Mouse (Mus musculus): Measurements from ENCODE around the gene Primpol.

Primpol gene

DNA sequence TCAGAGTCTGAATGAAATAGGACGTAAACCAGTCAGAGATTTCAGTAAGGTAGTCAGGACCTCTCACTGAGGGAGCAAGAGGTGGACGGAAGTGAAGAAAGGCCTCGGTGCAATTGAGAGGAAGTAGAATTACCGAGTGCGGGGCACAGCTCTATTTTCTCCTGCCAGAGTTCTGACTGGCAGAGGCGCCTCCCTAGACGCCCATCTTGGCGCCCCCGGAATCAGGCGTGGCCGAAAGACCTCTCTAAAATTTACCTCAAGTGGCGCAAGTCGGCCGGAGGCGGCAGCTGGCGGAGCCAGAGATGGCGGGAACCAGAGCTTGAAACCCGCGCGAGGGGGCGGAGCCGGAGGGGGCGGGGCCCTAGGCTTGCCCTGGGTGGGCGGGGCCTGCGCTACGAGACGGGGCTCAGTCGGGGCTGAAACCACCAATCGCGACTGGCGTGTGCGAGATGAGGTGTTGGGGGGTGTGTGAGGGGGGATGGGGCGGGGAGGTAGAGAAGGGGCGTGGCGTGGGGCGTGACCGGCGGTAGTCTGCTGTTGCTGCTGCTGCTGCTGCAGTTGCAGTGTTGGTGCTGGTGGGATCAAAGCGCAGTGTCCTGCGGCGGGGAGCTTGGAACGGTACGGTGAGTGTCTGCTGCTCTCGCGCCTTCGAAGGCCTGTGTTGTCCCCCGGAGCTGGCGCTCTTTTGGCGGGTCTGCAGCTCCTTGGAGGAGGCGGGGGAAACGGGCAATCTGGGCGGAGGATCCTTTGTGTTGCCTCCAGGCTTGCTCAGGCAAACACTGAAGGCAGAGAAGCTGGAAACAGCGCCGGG is at the start of gene Primpol, which contains the start of gene Casp3:
Gene Primpol, minus strand, starts transcription at position 334 of the 811 bp plus-strand sequence.
Gene Casp3, plus strand, starts transcription at position 413 of the 811 bp plus-strand sequence.
- in situ Hi-C loops (cut with MboI, MseI): no loop called here

DNA sequence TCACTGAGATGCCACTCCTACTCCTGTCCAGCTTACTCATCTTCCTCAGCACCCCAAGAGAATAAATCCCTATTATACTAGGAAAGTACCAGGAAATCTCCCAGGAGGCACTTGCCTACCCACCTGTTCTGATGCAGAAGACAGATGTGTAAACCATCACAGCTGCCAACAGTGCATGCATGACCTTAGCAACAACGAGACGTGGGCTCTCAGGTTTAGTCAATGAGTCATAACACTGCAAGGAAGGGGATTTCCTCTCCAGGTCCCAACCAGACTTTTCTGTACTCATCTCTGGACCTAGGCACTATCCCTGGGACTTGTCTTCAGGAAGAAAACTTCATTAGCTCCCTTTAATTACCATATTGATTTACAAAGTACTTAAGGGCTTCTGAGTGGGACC is 38.9 kb upstream of the Primpol start:
- in situ Hi-C loops (cut with MboI, MseI): loop anchor here (5.0 kb wide), 1 partner anchor 34 kb away; no protein-coding TSS in a partner anchor

DNA sequence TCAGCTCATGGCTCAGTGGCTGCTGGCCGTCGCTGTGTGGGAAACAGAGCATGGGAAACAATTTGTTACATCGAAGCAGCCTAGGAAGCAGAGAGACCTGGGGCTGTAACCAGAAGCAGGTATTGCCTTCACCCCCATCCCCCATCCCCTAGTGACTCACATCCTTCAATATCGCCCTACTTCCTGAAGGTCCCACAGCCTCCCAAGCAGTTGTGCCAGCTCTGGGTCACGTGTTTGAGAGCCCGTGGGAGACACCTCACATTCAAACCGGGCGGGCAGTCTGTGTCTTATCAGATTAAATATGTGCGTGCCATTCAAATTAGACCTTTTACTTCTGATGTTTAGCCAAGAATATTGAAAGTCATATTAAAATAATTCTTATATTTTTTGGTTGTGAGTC is 34.9 kb upstream of the Primpol start:
- in situ Hi-C loops (cut with MboI, MseI): no loop called here

- in situ Hi-C loops (cut with MboI, MseI): no loop called here
Observed at GRCm38 (mm10) chr8:46648421-46648820, 31.4 kb upstream of the Primpol start.

- in situ Hi-C loops (cut with MboI, MseI): no loop called here
Observed at GRCm38 (mm10) chr8:46641272-46641671, 24.3 kb upstream of the Primpol start.

DNA sequence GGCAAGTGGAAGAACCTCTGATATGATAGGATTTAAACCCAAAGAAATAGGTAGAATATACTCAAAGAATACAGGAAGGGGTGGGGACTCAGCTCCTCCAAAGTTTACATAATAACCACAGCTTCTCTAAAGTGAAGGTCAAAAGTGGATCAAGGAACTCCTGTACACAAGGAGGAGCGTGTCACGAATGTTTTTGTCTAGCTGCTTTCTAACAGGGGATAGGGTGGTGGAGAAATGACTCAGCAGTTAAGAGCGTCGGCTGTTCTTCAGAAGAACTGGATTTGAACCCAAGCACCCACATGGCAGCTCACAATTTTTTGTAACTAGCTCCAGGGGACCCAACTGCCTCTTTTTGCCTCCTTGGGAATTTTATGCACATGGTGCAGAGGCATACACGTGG is 22.8 kb upstream of the Primpol start:
- in situ Hi-C loops (cut with MboI, MseI): no loop called here

- in situ Hi-C loops (cut with MboI, MseI): no loop called here
Observed at GRCm38 (mm10) chr8:46639010-46639571, 22.1 kb upstream of the Primpol start.

- in situ Hi-C loops (cut with MboI, MseI): no loop called here
Observed at GRCm38 (mm10) chr8:46630932-46631331, 13.9 kb upstream of the Primpol start.

GRCm38 (mm10) chr8:46630422-46630821 is 13.4 kb upstream of the Primpol start:
- in situ Hi-C loops (cut with MboI, MseI): no loop called here

- in situ Hi-C loops (cut with MboI, MseI): no loop called here
Observed at GRCm38 (mm10) chr8:46628645-46629044, 11.6 kb upstream of the Primpol start.

- in situ Hi-C loops (cut with MboI, MseI): no loop called here
Observed at GRCm38 (mm10) chr8:46627881-46628280, 10.9 kb upstream of the Primpol start.

DNA sequence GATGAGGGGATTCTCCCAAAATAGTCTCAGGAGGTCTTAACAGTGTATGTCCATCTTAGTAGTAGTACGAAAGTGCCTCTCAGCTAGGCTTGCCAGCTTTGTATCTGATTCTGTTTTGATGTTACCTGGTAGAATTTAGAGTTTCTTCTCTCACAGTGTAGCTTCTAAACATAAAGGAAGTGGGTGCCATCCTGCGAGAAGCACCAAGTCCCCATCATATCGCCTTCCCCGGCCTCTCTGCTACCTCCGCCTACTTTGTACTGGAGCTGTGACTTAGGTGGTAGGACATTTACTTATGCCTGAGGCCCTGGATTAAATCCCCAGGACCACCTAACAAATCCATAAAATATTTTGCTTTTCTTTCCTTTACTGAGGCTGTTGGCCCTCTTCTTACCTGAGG is 9.6 kb upstream of the Primpol start:
- in situ Hi-C loops (cut with MboI, MseI): no loop called here

DNA sequence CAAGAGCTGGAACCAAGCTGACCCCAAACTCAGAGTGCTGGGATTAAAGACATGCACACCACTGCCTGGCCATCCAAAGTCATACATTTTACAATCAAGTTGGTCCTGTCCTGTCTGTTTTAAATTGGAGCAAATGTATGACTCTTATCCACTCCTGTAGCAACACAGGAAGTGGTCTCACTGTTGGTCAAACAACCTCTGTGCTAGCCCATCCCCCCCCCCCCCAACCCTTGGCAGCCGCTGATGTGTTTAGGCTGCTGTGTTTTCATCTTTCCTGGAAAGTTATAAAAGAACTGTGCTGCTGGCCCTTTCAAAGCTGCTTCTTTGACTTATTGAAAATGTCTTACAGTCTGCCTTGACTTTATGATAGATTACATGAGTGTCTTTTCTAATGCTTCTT is 8.2 kb upstream of the Primpol start:
- in situ Hi-C loops (cut with MboI, MseI): no loop called here

DNA sequence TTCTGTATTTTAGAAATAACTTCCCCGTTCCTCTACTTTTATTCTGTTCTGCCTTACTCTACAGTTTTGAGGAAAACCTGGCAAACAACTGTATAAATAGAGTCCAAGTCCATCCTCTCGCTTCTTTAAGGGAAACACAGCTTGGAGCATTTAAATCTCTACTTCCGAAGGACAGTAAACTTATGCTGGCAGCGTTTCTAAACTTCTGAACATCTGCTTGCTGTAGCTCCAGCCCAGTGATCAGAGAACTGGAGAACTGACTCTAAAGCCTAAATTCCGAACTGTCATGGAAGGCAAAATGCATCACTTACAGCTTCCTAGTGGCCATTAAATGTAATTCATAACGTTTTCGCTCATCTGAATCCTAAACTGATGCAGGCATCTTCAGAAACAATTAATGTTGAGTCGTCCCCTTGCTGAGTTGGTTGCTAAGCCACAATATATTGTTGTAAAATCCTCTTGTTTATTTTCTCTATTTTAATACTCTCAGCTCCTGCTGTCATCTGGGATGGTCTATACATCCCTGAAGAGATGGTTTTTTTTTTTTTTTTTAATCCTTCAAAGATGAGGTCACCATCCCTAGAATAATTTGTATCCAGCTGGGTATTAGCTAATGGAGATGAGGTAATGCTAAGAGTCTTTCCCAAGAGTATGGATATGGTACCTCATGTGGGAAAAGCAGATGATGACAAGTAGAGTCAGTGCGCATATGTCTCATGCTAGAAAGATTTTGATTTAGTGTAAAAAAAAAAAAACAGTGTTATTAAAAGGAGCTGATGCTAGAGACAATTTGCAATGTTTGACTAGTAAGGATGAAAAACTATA is 5.6 kb upstream of the Primpol start:
- in situ Hi-C loops (cut with MboI, MseI): loop anchor here (5.0 kb wide), 1 partner anchor 35 kb away; no protein-coding TSS in a partner anchor

DNA sequence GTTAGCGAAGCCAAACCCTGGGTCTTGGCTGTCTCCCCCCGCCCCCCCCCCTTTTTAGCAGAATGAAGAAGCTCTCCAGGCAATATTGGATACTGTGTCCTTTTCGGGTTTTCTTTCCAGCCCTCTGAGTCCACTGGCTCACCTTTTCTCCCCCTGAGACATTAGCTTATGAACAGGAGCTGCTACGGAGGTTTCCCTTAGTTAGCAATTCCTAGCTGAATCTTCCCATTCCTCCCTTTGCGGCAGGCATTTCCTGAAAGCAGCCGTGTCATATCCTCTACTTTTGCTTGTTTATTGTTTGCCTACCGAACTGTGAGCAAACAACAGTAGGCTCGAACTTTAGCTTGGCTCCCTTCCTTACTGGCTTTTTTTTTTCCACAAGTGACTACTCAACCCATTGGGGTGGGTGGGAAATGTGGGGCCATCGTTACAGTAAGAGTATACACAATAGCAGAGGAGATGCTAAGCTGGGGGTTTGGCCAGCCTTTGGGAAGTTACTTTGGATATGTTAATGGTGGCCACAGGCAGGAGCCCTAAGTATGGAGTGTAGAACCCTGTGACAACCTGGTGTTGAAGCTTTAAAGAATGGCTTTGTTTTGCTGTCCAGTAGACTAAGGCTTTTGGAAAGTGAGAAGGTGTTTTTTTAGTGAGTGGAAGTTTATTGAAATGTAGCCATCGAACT is 1.8 kb upstream of the Primpol start:
- in situ Hi-C loops (cut with MboI, MseI): no loop called here

DNA sequence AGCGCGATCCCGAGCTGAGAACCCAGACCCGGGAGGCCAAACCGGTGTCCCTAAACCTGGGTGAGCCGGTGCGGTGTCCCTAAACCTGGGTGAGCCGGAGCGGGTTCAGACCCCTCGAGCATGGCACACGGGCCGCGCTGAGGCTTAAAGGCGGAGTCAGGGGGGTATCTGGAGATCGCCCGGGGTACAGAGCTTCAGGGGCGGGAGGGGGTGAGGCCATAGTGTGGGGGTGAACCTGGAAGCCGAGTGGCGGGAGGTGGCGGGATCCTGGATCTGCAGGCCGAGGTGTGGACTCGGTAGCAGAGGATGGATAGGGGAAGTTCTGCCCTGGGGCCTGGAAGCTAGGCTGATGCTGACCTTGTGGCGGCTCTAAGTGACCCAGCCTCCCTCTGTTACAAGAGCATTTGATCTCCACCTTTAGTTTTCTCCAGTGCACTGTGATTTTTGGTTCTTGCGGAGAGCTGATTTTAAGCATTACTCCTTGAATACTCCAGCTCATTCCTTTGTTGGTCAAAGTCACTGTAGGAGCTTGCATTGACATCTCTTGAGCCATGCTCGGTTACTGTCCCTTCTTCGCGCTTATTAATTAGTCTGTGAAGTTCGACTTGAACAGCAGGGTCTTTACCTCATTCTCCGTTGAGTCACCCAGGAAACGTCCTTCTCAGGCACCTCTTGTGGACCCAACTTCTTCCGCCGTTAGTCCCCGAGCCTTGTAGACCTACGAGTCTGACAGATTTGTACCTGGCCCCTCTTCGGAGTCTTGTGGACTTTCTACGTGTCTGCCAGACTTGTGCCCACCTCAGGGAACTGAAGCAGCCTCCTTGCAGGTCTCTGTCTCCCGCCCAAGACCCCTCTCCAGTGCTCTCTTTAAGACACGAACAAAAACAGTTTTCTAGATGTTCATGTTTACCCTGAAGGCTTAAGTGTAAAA is 943 bp upstream of the Primpol start:
- in situ Hi-C loops (cut with MboI, MseI): no loop called here

DNA sequence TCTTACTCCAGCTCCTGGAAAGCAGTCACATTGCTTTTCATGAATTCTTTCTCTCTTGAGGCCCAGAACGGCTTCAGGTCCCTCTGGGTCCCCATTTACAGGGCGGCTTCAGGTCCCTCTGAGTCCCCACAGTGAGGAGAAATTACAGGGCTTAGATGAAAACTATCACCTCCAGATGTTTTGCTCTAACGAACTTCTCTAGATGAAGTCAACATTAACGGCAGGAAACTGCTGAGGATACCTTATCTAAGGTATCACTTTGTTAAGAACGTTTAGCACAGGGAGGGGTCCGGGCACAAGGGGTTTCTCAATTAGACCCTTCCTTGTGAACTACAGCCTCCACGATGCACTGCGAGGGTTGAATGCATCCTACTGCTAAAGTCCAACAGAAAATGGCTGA is 1.1 kb downstream of the Primpol start:
- in situ Hi-C loops (cut with MboI, MseI): no loop called here

DNA sequence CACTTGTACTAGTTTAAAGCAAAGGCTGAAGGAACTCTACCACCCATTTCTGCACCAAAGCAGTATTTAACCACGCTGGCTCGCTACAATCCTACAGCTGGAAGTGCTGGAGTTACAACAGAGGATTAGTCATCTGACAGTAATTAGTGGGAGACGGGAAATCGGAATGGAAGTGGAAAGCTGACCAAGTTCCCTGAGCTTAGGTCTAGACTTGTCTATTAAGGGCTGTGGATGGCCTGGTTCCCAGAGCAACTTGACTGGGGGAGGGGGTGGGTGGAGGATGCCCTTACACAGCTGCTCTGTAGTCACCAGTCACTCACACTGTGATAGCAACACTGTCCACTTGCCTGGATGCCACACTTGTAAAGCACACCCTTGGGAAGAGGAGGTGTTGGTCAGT is 3.6 kb downstream of the Primpol start:
- in situ Hi-C loops (cut with MboI, MseI): no loop called here

- in situ Hi-C loops (cut with MboI, MseI): no loop called here
Observed at GRCm38 (mm10) chr8:46612913-46613312, 4.1 kb downstream of the Primpol start.

GRCm38 (mm10) chr8:46611557-46611956 is 5.5 kb downstream of the Primpol start:
- in situ Hi-C loops (cut with MboI, MseI): no loop called here

- in situ Hi-C loops (cut with MboI, MseI): no loop called here
Observed at GRCm38 (mm10) chr8:46606930-46607329, 10.1 kb downstream of the Primpol start.
